Mouse (Mus musculus): ENCODE results near the gene Klhl31. TPM values are rescaled to one million over a fixed set of nuclear protein-coding genes. Genes with fewer than 3 reads are reported as not detected.

Gene Klhl31
- total RNA-seq, 2 experiments from 2014 or later, result 371 to 383 TPM

- no peak for DNase-seq
Observed at GRCm38 (mm10) chr9:77703476-77703875, 67.2 kb downstream of the Klhl31 start.

DNA sequence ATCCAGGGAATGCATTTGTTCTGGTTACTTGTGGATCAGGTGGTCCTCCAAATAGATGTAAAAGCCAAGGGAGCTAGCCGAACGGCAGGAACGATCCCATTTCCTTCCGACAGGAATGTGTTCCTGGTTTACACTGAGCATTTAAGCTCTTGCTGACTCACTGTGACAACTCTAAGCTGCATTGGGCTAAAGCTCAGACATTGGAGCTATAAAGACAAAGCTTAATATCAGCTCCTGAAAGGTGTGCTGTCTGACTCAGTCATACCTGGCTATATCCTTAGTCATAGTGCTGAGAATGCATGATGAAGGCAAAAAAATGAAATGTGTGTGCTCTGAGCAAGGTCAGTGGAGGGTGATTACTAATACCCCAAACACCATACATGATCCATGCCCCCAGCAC, 67.8 kb downstream of the Klhl31 start:
- no peak for DNase-seq

DNA sequence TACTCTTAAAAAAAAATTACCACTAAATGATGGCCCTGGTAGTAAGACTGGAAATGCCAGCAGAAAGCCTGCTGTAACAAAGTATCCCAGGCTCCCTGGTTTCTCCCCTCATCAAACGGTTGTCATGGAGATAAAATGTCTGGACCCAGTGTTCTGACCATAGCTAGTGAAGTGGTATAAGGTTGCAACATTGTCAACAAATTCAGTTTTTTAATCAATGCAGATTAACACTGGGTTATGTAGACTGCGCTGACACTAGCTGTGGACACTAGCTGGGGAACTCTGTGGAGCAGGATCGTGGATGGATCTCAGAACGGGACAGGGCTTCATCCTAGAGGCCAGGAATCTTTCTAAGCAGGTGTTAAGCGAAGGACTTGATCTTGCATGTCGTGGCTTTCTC, 70.2 kb downstream of the Klhl31 start:
- no peak for DNase-seq

- no peak for DNase-seq
Observed at GRCm38 (mm10) chr9:77707433-77708139, 71.3 kb downstream of the Klhl31 start.

DNA sequence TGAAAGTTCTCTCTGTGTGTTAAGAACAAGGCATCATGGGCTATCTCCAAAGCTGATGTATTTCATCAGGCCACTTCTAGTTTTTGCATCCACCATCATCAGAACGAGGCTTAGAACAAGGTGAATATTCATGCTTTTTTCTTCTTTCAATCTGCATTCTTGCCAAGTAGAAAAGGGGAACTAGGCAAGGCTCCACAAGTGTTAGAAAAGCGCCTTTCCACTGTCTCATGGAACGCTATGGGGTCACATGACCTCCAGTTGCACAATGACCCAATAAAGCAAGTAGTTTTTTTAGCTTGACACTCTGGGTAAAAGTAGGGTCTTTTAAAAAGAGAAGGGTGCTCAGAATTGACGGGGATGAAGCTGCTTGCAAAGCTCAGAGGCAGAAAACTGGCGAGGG, 72.7 kb downstream of the Klhl31 start:
- DNase-seq, result no peak

Other genes starting within 250 kb of the Klhl31 start
- gene Lrrc1, start 91.6 kb upstream of the Klhl31 start, total RNA-seq (2021), result 1 to 10 TPM; 2.6 to 3.4 TPM
- gene Gclc, start 118.0 kb downstream of the Klhl31 start, total RNA-seq (2021), result 1 to 10 TPM; 5.0 to 7.7 TPM

All from gastrocnemius, postnatal 10 days (tissue).